ENCODE assay signal across 18 mouse cellular contexts in genomic region chr19:3896208-3896607, GRCm38 (mm10). TPM values are rescaled to one million over a fixed set of nuclear protein-coding genes. Genes with fewer than 3 reads are reported as not detected.
A peak's percentile ranks its signal among the peaks of the same experiment; 100 is the strongest.
DNase-seq lines count a peak whose midpoint lies in the region; ATAC-seq and TF ChIP-seq lines count a peak whose summit lies in the region.
"Had no signal": no experiment of that assay in that cellular context is flagged by ENCODE, and none has a peak within 500 bp of the region (broad histone marks: within the 10 kb centered on the region; RNA-seq: fewer than 3 reads in every experiment).

No protein-coding gene starts in this region.

- H3K36me3 ChIP-seq in intestine, postnatal 0 days (ENCODE audit: control insufficient read depth, insufficient read depth): peaks cover 90% of the 10 kb centered on the region
- H3K36me3 ChIP-seq in intestine, embryonic 15.5 days: peaks cover 42% of the 10 kb centered on the region
- H3K36me3 ChIP-seq in hindbrain, embryonic 15.5 days: peaks cover 33% of the 10 kb centered on the region
- peaks cover 18% of the 10 kb centered on the region for H3K36me3 ChIP-seq in midbrain, embryonic 16.5 days (ENCODE audit: control insufficient read depth, insufficient read depth, low read length)

- WGBS in intestine, postnatal 0 days: 93% methylated on average over 10 of the region's 10 CpGs
- WGBS in intestine, embryonic 15.5 days: 90% methylated on average over 10 of the region's 10 CpGs
- 92% methylated on average over 10 of the region's 10 CpGs for WGBS in hindbrain, embryonic 15.5 days
- 92% methylated on average over 10 of the region's 10 CpGs for WGBS in midbrain, embryonic 16.5 days

- H3K27me3 ChIP-seq in intestine, postnatal 0 days (replicated peaks; ENCODE audit: control insufficient read depth, insufficient read depth, low read length): no peaks in the 10 kb centered on the region
- no peaks in the 10 kb centered on the region for H3K27me3 ChIP-seq in intestine, embryonic 15.5 days (replicated peaks)
- H3K27me3 ChIP-seq in hindbrain, embryonic 15.5 days: no peaks in the 10 kb centered on the region
- H3K27me3 ChIP-seq in midbrain, embryonic 16.5 days (ENCODE audit: control insufficient read depth, insufficient read depth, low read depth, low read length): no peaks in the 10 kb centered on the region
- H3K27me3 ChIP-seq: limb, embryonic 13.5 days had no signal

- H3K9ac ChIP-seq in intestine, postnatal 0 days (ENCODE audit: low read depth, low read length): no peak overlapping the region
- no peak overlapping the region for H3K9ac ChIP-seq in intestine, embryonic 15.5 days
- H3K9ac ChIP-seq in hindbrain, embryonic 15.5 days: no peak overlapping the region
- H3K9ac ChIP-seq in midbrain, embryonic 16.5 days (ENCODE audit: low read depth, low read length): no peak overlapping the region
- H3K9ac ChIP-seq: limb, embryonic 13.5 days; liver, embryonic 14.5 days had no signal

- H3K4me2 ChIP-seq in intestine, postnatal 0 days (replicated peaks; ENCODE audit: low read depth): no peak overlapping the region
- H3K4me2 ChIP-seq in intestine, embryonic 15.5 days (replicated peaks): no peak overlapping the region
- no peak overlapping the region for H3K4me2 ChIP-seq in hindbrain, embryonic 15.5 days
- H3K4me2 ChIP-seq in midbrain, embryonic 16.5 days (ENCODE audit: low read length): no peak overlapping the region
- H3K4me2 ChIP-seq: limb, embryonic 13.5 days had no signal

- no peaks in the 10 kb centered on the region for H3K9me3 ChIP-seq in intestine, postnatal 0 days (ENCODE audit: control insufficient read depth)
- H3K9me3 ChIP-seq in intestine, embryonic 15.5 days: no peaks in the 10 kb centered on the region
- H3K9me3 ChIP-seq in hindbrain, embryonic 15.5 days: no peaks in the 10 kb centered on the region
- H3K9me3 ChIP-seq in midbrain, embryonic 16.5 days (replicated peaks; ENCODE audit: control insufficient read depth, low read length, poor library complexity, severe bottlenecking): no peaks in the 10 kb centered on the region
- H3K9me3 ChIP-seq: heart, embryonic 10.5 days; limb, embryonic 13.5 days had no signal

- intact Hi-C loops in gastrocnemius, postnatal 14 days (cut with DNase I; ENCODE audit: low total_unique reads): no loop called here

- H3K4me3 ChIP-seq in intestine, postnatal 0 days (ENCODE audit: low read depth, low read length): no peak overlapping the region
- no peak overlapping the region for H3K4me3 ChIP-seq in intestine, embryonic 15.5 days (replicated peaks)
- no peak overlapping the region for H3K4me3 ChIP-seq in hindbrain, embryonic 15.5 days
- H3K4me3 ChIP-seq in midbrain, embryonic 16.5 days (ENCODE audit: low read depth, low read length): no peak overlapping the region
- H3K4me3 ChIP-seq: heart, embryonic 10.5 days; limb, embryonic 13.5 days had no signal

- no peak overlapping the region for H3K27ac ChIP-seq in intestine, postnatal 0 days (ENCODE audit: low read depth, low read length)
- no peak overlapping the region for H3K27ac ChIP-seq in intestine, embryonic 15.5 days
- H3K27ac ChIP-seq in hindbrain, embryonic 15.5 days (replicated peaks): peak overlapping the region; percentile 75; the same call in 1 of the 2 replicates
- H3K27ac ChIP-seq in midbrain, embryonic 16.5 days (ENCODE audit: low read length): peak overlapping the region; percentile 48; the same call in 1 of the 2 replicates
- H3K27ac ChIP-seq: liver, embryonic 14.5 days had no signal

- no peaks in the 10 kb centered on the region for H3K4me1 ChIP-seq in intestine, postnatal 0 days (replicated peaks; ENCODE audit: control insufficient read depth, insufficient read depth, low read length)
- 0 out of 2 replicates have a peak, but pooled peaks cover 3% of the 10 kb centered on the region for H3K4me1 ChIP-seq in intestine, embryonic 15.5 days (replicated peaks)
- H3K4me1 ChIP-seq in hindbrain, embryonic 15.5 days (replicated peaks): 0 out of 2 replicates have a peak, but pooled peaks cover 15% of the 10 kb centered on the region
- peaks cover 5% of the 10 kb centered on the region for H3K4me1 ChIP-seq in midbrain, embryonic 16.5 days (ENCODE audit: control insufficient read depth, insufficient read depth, low read length)
- H3K4me1 ChIP-seq: limb, embryonic 13.5 days had no signal

- ATAC-seq in intestine, postnatal 0 days: 0 out of 2 replicates have a peak, but pooled peaks have one; percentile 1
- ATAC-seq in intestine, embryonic 15.5 days: no peak
- ATAC-seq in erythroblast, adult 5-6 weeks (replicated peaks; ENCODE audit: low FRiP score, poor library complexity, severe bottlenecking): 0 out of 2 replicates have a peak, but pooled peaks have one; percentile 19
- no peak for ATAC-seq in hindbrain, embryonic 15.5 days (ENCODE audit: low FRiP score, low read depth)
- no peak for ATAC-seq in midbrain, embryonic 16.5 days
- ATAC-seq: forebrain, embryonic 14.5 days; lung, postnatal 0 days had no signal

- no peak for DNase-seq in cerebellum, postnatal 4 days (ENCODE audit: low spot score in 2 of 2)
- no peak for DNase-seq in gastrocnemius, postnatal 14 days
- DNase-seq in layer of hippocampus, postnatal 10 days (ENCODE audit: low spot score in 2 of 2): no peak
- DNase-seq: adrenal gland, postnatal 14 days; B cell, adult 2 months; cerebellum, adult 18-20 months; cerebellum, postnatal 36 days; heart, postnatal 14 days had no signal

- TF ChIP-seq CTCF in intestine, postnatal 0 days (IDR thresholded peaks at IDR 0.05; ENCODE audit: low read depth): no peak

RNA-seq across cellular contexts. Expression of gene Tcirg1, which starts 10.7 kb away (rescaled TPM):
- polyA plus RNA-seq in intestine, postnatal 0 days (2015; fragmentation: Nextera tagmentation; extraction: Ambion mirVana): 76.2 and 83.0 TPM in 2 replicates
- 50.9 and 56.3 TPM in 2 replicates for polyA plus RNA-seq in intestine, embryonic 15.5 days (2015; fragmentation: Nextera tagmentation; extraction: Ambion mirVana)
- 41.2 and 46.3 TPM in 2 replicates for total RNA-seq in erythroblast, adult 5-6 weeks (2015; ENCODE audit: low replicate concordance)
- 22.2 and 37.2 TPM in 2 replicates for total RNA-seq in erythroblast, adult 5-6 weeks (2017; ENCODE audit: low replicate concordance)
- 16.4 and 16.8 TPM in 2 replicates for polyA plus RNA-seq in hindbrain, embryonic 15.5 days (2015; fragmentation: Nextera tagmentation; extraction: Ambion mirVana)
- 12.5 and 12.6 TPM in 2 replicates for polyA plus RNA-seq in midbrain, embryonic 16.5 days (2015; fragmentation: Nextera tagmentation; extraction: Ambion mirVana)
- total RNA-seq in gastrocnemius, postnatal 14 days (2021): 1 to 10 TPM; 7.3 to 8.5 TPM
- total RNA-seq in layer of hippocampus, postnatal 10 days (2021): 10 to 100 TPM; 19.1 to 26.0 TPM

RNA-seq across cellular contexts. Expression of gene Ndufs8, which starts 16.4 kb away (rescaled TPM):
- 303 and 317 TPM in 2 replicates for polyA plus RNA-seq in intestine, postnatal 0 days (2015; fragmentation: Nextera tagmentation; extraction: Ambion mirVana)
- 342 and 413 TPM in 2 replicates for polyA plus RNA-seq in intestine, embryonic 15.5 days (2015; fragmentation: Nextera tagmentation; extraction: Ambion mirVana)
- 55.8 and 64.4 TPM in 2 replicates for total RNA-seq in erythroblast, adult 5-6 weeks (2015; ENCODE audit: low replicate concordance)
- 11.0 and 14.0 TPM in 2 replicates for total RNA-seq in erythroblast, adult 5-6 weeks (2017; ENCODE audit: low replicate concordance)
- polyA plus RNA-seq in hindbrain, embryonic 15.5 days (2015; fragmentation: Nextera tagmentation; extraction: Ambion mirVana): 280 and 290 TPM in 2 replicates
- 229 and 245 TPM in 2 replicates for polyA plus RNA-seq in midbrain, embryonic 16.5 days (2015; fragmentation: Nextera tagmentation; extraction: Ambion mirVana)
- 100 to 1,000 TPM; 206 to 256 TPM for total RNA-seq in gastrocnemius, postnatal 14 days (2021)
- 100 to 1,000 TPM; 134 to 139 TPM for total RNA-seq in layer of hippocampus, postnatal 10 days (2021)

RNA-seq across cellular contexts. Expression of gene Aldh3b1, which starts 33.4 kb away (rescaled TPM):
- polyA plus RNA-seq in intestine, postnatal 0 days (2015; fragmentation: Nextera tagmentation; extraction: Ambion mirVana): 16.1 and 17.4 TPM in 2 replicates
- 2.3 and 2.4 TPM in 2 replicates for polyA plus RNA-seq in intestine, embryonic 15.5 days (2015; fragmentation: Nextera tagmentation; extraction: Ambion mirVana)
- total RNA-seq in erythroblast, adult 5-6 weeks (2015; ENCODE audit: low replicate concordance): 4.4 and 10.6 TPM in 2 replicates
- total RNA-seq in erythroblast, adult 5-6 weeks (2017; ENCODE audit: low replicate concordance): 10.9 and 18.4 TPM in 2 replicates
- polyA plus RNA-seq in hindbrain, embryonic 15.5 days (2015; fragmentation: Nextera tagmentation; extraction: Ambion mirVana): 2.7 and 3.0 TPM in 2 replicates
- polyA plus RNA-seq in midbrain, embryonic 16.5 days (2015; fragmentation: Nextera tagmentation; extraction: Ambion mirVana): 1.8 and 2.0 TPM in 2 replicates
- 1 to 10 TPM; 2.1 to 2.5 TPM for total RNA-seq in gastrocnemius, postnatal 14 days (2021)
- 1 to 10 TPM; 1.3 to 1.7 TPM for total RNA-seq in layer of hippocampus, postnatal 10 days (2021)

RNA-seq across cellular contexts. Expression of gene Unc93b1, which starts 38.8 kb away (rescaled TPM):
- polyA plus RNA-seq in intestine, postnatal 0 days (2015; fragmentation: Nextera tagmentation; extraction: Ambion mirVana): 28.3 and 29.2 TPM in 2 replicates
- 20.2 and 21.8 TPM in 2 replicates for polyA plus RNA-seq in intestine, embryonic 15.5 days (2015; fragmentation: Nextera tagmentation; extraction: Ambion mirVana)
- total RNA-seq in erythroblast, adult 5-6 weeks (2015; ENCODE audit: low replicate concordance): 25.1 and 47.1 TPM in 2 replicates
- total RNA-seq in erythroblast, adult 5-6 weeks (2017; ENCODE audit: low replicate concordance): 34.2 and 50.3 TPM in 2 replicates
- 11.9 and 14.0 TPM in 2 replicates for polyA plus RNA-seq in hindbrain, embryonic 15.5 days (2015; fragmentation: Nextera tagmentation; extraction: Ambion mirVana)
- 9.7 and 9.9 TPM in 2 replicates for polyA plus RNA-seq in midbrain, embryonic 16.5 days (2015; fragmentation: Nextera tagmentation; extraction: Ambion mirVana)
- 10 to 100 TPM; 13.7 to 13.8 TPM for total RNA-seq in gastrocnemius, postnatal 14 days (2021)
- 10 to 100 TPM; 13.9 to 20.7 TPM for total RNA-seq in layer of hippocampus, postnatal 10 days (2021)

RNA-seq across cellular contexts. Expression of gene Chka, which starts 44.6 kb away (rescaled TPM):
- 113 and 155 TPM in 2 replicates for polyA plus RNA-seq in intestine, postnatal 0 days (2015; fragmentation: Nextera tagmentation; extraction: Ambion mirVana)
- 63.3 and 68.5 TPM in 2 replicates for polyA plus RNA-seq in intestine, embryonic 15.5 days (2015; fragmentation: Nextera tagmentation; extraction: Ambion mirVana)
- total RNA-seq in erythroblast, adult 5-6 weeks (2015; ENCODE audit: low replicate concordance): 6.1 and 9.4 TPM in 2 replicates
- total RNA-seq in erythroblast, adult 5-6 weeks (2017; ENCODE audit: low replicate concordance): 6.2 and 7.4 TPM in 2 replicates
- polyA plus RNA-seq in hindbrain, embryonic 15.5 days (2015; fragmentation: Nextera tagmentation; extraction: Ambion mirVana): 64.6 and 66.6 TPM in 2 replicates
- 56.1 and 61.8 TPM in 2 replicates for polyA plus RNA-seq in midbrain, embryonic 16.5 days (2015; fragmentation: Nextera tagmentation; extraction: Ambion mirVana)
- total RNA-seq in gastrocnemius, postnatal 14 days (2021): 1 to 10 TPM; 3.5 to 4.5 TPM
- 100 to 1,000 TPM in 1 of 2 experiments, 10 to 100 TPM in 1; 98.1 to 104 TPM for total RNA-seq in layer of hippocampus, postnatal 10 days (2021)

Comparison
In these comparisons a context has a peak if more than half of its experiments do, and no peak if none do; other contexts are left out.
1. ATAC-seq: peak in intestine, postnatal 0 days (single experiment) and erythroblast, adult 5-6 weeks (single experiment); none in intestine, embryonic 15.5 days (single experiment), hindbrain, embryonic 15.5 days (single experiment) and midbrain, embryonic 16.5 days (single experiment).
2. H3K27ac ChIP-seq: peak in hindbrain, embryonic 15.5 days (single experiment) and midbrain, embryonic 16.5 days (single experiment); none in intestine, postnatal 0 days (single experiment) and intestine, embryonic 15.5 days (single experiment).